Mouse (Mus musculus) testis, adult 2 months (tissue): ENCODE results near the gene Wdr53. TPM values are rescaled to one million over a fixed set of nuclear protein-coding genes. Genes with fewer than 3 reads are reported as not detected.

ENCODE experiments used
- H3K27ac ChIP-seq: fragments of 200-500 bp; 2 replicates; pipeline ENCODE4 v1.5.1; 2012; ENCODE audit warnings: low read depth, low read length; ENCODE audit not compliant: control insufficient read depth, insufficient read depth
- H3K27me3 ChIP-seq: fragments of 200-500 bp; 2 replicates; pipeline ENCODE4 v1.6.1; 2012; ENCODE audit warnings: mild to moderate bottlenecking, low read length, moderate library complexity; ENCODE audit not compliant: control insufficient read depth, insufficient read depth
- H3K36me3 ChIP-seq: fragments of 200-500 bp; 2 replicates; pipeline ENCODE4 v1.6.1; 2012; ENCODE audit warnings: mild to moderate bottlenecking, low read length; ENCODE audit not compliant: control insufficient read depth, insufficient read depth
- H3K4me1 ChIP-seq: fragments of 200-500 bp; 2 replicates; pipeline ENCODE4 v1.6.1; 2012; ENCODE audit warnings: low read length; ENCODE audit not compliant: control insufficient read depth, insufficient read depth
- H3K4me3 ChIP-seq: fragments of 200-500 bp; 2 replicates; pipeline ENCODE4 v1.5.1; 2012; ENCODE audit warnings: low read depth, mild to moderate bottlenecking, low read length, moderate library complexity, mixed read lengths; ENCODE audit not compliant: control insufficient read depth
- CTCF ChIP-seq: fragments of 200-500 bp; IDR thresholded peaks from 2 replicates; pipeline ENCODE4 v1.5.1; 2012; ENCODE audit warnings: low read depth, mild to moderate bottlenecking, inconsistent platforms, low read length, moderate library complexity; ENCODE audit not compliant: control insufficient read depth, insufficient read depth, insufficient replicate concordance
- POLR2A ChIP-seq: fragments of 200-500 bp; IDR thresholded peaks from 2 replicates; pipeline ENCODE4 v1.6.1; 2012; ENCODE audit warnings: low read depth, mild to moderate bottlenecking, inconsistent platforms, low read length, moderate library complexity; ENCODE audit not compliant: control insufficient read depth
- polyA plus RNA-seq: library from polyadenylated mRNA; depleted of rRNA; stranded (reverse); fragments of >200 nt; gene quantifications from 2 replicates; pipeline ENCODE4 v1.2.3, GENCODE M21; 2012

Gene Wdr53
- polyA plus RNA-seq, 1 experiment = 39.4 TPM

GRCm38 (mm10) chr16:32271291-32271690 is 24.3 kb downstream of the Wdr53 start, which contains the start of gene Smco1:
Gene Smco1, plus strand, starts transcription at chr16:32271468.
- H3K36me3 ChIP-seq = no peaks in the 10 kb centered on the region
- H3K4me3 ChIP-seq = no peak within 1 kb of the TSS
- no peak within 1 kb of the TSS for H3K27ac ChIP-seq
- H3K27me3 ChIP-seq = no peaks in the 10 kb centered on the region
- H3K4me1 ChIP-seq = 0 out of 2 replicates have a peak, but pooled peaks cover 2% of the 10 kb centered on the region
- no peak for TF ChIP-seq POLR2A
- TF ChIP-seq CTCF = no peak

DNA sequence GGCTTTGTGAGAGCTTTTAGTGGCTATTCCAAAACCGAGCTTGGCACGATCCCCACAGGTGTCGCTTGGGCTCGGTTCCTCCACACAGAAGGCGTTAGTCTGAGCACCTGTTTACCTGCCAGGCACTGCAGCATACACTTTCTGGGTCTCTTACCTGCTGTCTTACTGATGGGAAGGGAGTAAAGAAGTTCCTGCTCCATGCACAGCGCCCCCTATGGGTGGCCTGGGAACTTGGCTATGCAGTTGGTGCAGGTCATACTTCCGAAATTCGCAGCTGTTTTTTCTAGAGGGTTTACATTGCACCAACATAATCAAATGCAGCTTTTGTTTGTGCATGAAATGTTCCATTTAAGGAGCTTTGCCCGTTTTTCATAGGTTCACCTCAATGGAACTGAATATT is 26.3 kb downstream of the Wdr53 start:
- Histone ChIP-seq H3K36me3 (no peaks in the 10 kb centered on the region), H3K4me3 (peak overlapping the region; percentile 36), H3K27me3 (no peaks in the 10 kb centered on the region), H3K27ac (no peak overlapping the region), H3K4me1 (peaks cover 2% of the 10 kb centered on the region; the same call in 1 of the 2 replicates)
- no peak for TF ChIP-seq POLR2A
- peak; percentile 80; the same call in 1 of the 2 replicates for TF ChIP-seq CTCF

GRCm38 (mm10) chr16:32275041-32275440 is 28.0 kb downstream of the Wdr53 start:
- TF ChIP-seq POLR2A (no peak), CTCF (no peak)
- H3K4me1 ChIP-seq = peaks cover 2% of the 10 kb centered on the region; the same call in 1 of the 2 replicates
- H3K27ac ChIP-seq = no peak overlapping the region
- H3K36me3 ChIP-seq = no peaks in the 10 kb centered on the region
- H3K4me3 ChIP-seq = peak overlapping the region; percentile 84
- no peaks in the 10 kb centered on the region for H3K27me3 ChIP-seq

GRCm38 (mm10) chr16:32275830-32276229 is 28.8 kb downstream of the Wdr53 start:
- Histone ChIP-seq H3K27me3 (no peaks in the 10 kb centered on the region), H3K4me3 (peak overlapping the region; percentile 84), H3K36me3 (no peaks in the 10 kb centered on the region), H3K4me1 (peaks cover 2% of the 10 kb centered on the region; the same call in 1 of the 2 replicates), H3K27ac (no peak overlapping the region)
- TF ChIP-seq CTCF (no peak), POLR2A (no peak)

DNA sequence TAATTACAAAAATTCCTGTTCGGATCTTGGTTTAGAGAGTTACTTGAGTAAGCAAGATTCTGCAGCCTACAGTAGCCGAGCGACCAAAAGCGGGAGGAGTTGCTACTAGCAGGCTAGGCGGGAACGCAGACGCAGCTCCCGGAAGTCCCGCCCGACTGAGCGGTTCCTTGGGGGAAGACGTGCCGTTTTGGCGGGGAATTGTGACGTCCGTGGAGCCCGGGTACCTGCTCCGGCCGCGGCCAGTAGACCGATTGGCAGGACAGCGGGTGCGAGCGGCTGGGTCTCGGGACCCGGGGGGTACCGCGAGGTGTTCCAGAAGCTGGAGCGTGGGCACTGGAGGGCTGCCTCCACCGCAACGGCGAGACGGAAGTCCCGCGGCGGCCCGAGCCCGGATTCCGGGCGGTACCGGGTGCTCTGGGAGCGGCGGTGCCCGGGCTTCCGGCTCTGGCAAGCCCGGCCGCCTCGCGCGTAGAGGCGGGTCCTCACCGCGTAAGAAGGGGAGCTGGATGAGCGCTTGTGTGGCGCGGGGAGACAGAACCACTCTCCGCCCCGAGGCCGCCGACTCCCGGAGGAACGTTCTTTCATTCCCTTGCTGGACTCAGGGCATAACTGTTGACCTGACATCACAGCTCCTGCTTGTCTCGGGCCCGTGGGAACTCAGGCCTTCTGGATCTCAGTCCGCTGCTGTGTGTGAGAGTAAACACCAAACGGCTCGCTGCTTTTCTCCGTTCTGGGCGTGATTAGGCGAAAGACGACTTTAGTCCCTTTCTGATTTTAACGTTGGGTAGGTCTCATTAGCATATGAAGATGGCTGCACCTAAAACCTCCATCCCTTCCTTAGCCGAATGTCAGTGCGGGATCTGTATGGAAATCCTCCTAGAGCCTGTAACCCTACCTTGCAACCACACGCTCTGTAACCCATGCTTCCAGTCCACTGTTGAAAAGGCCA is 30.6 kb downstream of the Wdr53 start, which contains the start of gene Rnf168:
Rnf168 (plus strand) TSS at position 152 of the 949 bp plus-strand sequence.
- Histone ChIP-seq H3K36me3 (peaks cover 2% of the 10 kb centered on the region; the same call in 1 of the 2 replicates), H3K27ac (peak within 1 kb of the TSS; percentile 98), H3K27me3 (no peaks in the 10 kb centered on the region), H3K4me1 (peaks cover 2% of the 10 kb centered on the region; the same call in 1 of the 2 replicates), H3K4me3 (peak within 1 kb of the TSS; percentile 97)
- TF ChIP-seq POLR2A (peak; percentile 88), CTCF (no peak)

DNA sequence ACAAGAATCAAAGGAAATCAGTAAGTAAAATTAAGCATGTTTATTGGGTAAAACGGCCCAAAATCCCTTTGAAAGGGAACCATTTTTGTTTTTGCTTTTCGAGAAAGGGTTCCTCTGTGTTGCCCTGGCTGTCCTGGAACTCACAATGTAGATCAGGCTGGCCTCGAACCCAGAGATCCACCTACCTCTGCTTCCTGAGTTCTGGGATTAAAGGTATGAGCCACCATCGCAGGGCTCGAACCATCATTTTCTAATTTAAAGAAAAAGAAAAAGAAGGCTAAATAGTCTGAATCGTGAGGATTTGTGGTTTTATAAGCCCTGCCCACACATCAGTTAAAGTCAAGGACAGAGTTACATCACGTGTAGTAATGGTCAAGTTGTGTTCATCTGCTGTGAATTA is 31.4 kb downstream of the Wdr53 start:
- H3K4me3 ChIP-seq = peak overlapping the region; percentile 97
- peaks cover 2% of the 10 kb centered on the region; the same call in 1 of the 2 replicates for H3K36me3 ChIP-seq

DNA sequence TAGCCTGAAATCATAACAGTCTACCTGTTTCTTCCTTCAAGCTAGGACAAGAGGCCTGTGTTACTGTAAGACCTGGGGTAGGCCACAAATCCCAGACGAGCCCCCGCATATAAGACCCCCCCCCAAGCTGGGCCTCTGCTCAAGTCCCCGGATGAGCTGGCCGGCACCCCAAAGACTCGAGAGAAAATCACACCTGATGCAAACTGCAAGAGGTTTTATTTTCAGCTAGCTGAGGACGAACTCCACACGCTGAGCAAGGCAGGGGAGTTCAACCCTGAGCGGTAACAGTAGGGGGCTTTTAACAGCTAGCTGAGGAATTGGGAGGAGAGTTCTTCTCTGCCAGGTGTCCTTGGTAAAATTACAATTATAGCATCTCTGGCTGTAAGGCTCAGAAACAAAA is 33.2 kb downstream of the Wdr53 start:
- H3K4me3 ChIP-seq = peak overlapping the region; percentile 56
- H3K27me3 ChIP-seq = no peaks in the 10 kb centered on the region
- H3K4me1 ChIP-seq = no peaks in the 10 kb centered on the region; the same call in 1 of the 2 replicates
- H3K27ac ChIP-seq = no peak overlapping the region
- TF ChIP-seq CTCF (no peak), POLR2A (no peak)
- peaks cover 4% of the 10 kb centered on the region for H3K36me3 ChIP-seq

More for the DNA sequence above, 31.4 kb downstream of the Wdr53 start:
- no peak for TF ChIP-seq POLR2A
- TF ChIP-seq CTCF = no peak
- Histone ChIP-seq H3K27me3 (no peaks in the 10 kb centered on the region), H3K27ac (no peak overlapping the region), H3K4me1 (no peaks in the 10 kb centered on the region; the same call in 1 of the 2 replicates)
